Mouse (Mus musculus): Measurements from ENCODE around the gene Rarres1. TPM values are rescaled to one million over a fixed set of nuclear protein-coding genes. Genes with fewer than 3 reads are reported as not detected.

The Rarres1 gene
- total and polyA plus RNA-seq, 2 experiments from 2014 or later, result 0.58 to 2.7 TPM

DNA sequence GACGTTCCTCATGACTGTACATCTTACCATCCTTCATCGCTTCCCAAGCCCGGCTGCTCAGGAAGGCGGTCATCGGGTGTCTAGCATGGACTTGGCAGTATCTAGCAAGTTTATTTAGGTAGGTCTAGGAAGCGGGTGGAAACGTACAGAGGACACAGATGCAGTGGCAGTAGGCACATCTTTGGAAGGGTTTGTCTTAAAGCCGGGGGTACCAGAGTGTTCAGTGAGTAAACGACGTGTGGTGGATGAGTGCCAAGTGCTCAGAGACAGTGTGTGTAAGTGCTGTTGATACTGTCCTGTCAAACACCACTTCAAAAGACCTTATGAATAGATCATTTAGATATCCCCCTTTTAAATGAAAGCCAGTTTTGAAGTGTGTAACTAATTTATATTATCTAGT is 52.7 kb downstream of the Rarres1 start:
- Histone ChIP-seq H3K4me2 (ENCODE audit: low read depth, low read length) (peak overlapping the region; percentile 82), H3K36me3 (ENCODE audit: insufficient read depth, low read length) (peaks cover 13% of the 10 kb centered on the region), H3K9ac (replicated peaks; ENCODE audit: low read length) (peak overlapping the region; percentile 67), H3K27me3 (ENCODE audit: insufficient read depth, low read length) (no peaks in the 10 kb centered on the region), H3K27ac (peak overlapping the region; percentile 81), H3K9me3 (ENCODE audit: low read length) (no peaks in the 10 kb centered on the region), H3K4me1 (ENCODE audit: insufficient read depth, low read length) (no peaks in the 10 kb centered on the region; the same call in 1 of the 2 replicates), H3K4me3 (ENCODE audit: low read length) (peak overlapping the region; percentile 69)
- WGBS, result 25% methylated on average over 10 of the region's 10 CpGs
- peak; percentile 27; the same call in 1 of the 2 replicates for ATAC-seq
- no peak for TF ChIP-seq CTCF (IDR thresholded peaks at IDR 0.05; ENCODE audit: low read depth)
- peak; percentile 57 for DNase-seq (ENCODE audit: low spot score)

DNA sequence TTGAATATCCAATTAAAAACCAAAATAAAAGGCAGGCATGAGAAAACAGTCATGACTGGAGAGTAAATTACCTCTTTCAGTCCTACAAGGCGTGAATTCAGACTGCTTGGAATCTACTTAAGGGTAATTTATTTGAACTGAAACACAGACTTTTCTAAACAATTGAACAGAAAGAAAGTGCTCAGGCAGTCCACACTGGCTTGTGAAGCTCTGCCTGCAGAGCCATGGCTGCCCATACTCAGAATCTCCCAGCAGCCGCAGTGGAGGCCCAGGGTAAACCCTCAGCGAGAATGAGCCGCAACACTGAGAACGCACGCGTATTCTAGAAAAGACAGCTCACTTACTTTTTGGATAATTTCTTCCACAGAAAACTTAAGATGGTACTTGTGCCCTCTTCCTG is 53.3 kb downstream of the Rarres1 start:
- DNase-seq (ENCODE audit: low spot score), result no peak
- H3K27ac ChIP-seq, result peak overlapping the region; percentile 81; the same call in 1 of the 2 replicates
- no peaks in the 10 kb centered on the region for H3K9me3 ChIP-seq (ENCODE audit: low read length)
- peak overlapping the region; percentile 40 for H3K9ac ChIP-seq (replicated peaks; ENCODE audit: low read length)
- TF ChIP-seq CTCF (IDR thresholded peaks at IDR 0.05; ENCODE audit: low read depth), result no peak
- no peak for ATAC-seq
- H3K4me1 ChIP-seq (ENCODE audit: insufficient read depth, low read length), result no peaks in the 10 kb centered on the region; the same call in 1 of the 2 replicates
- H3K36me3 ChIP-seq (ENCODE audit: insufficient read depth, low read length), result peaks cover 13% of the 10 kb centered on the region
- WGBS, result 60% methylated on average over 7 of the region's 7 CpGs
- no peaks in the 10 kb centered on the region for H3K27me3 ChIP-seq (ENCODE audit: insufficient read depth, low read length)
- H3K4me3 ChIP-seq (ENCODE audit: low read length), result peak overlapping the region; percentile 69; the same call in 1 of the 2 replicates
- peak overlapping the region; percentile 82 for H3K4me2 ChIP-seq (ENCODE audit: low read depth, low read length)

DNA sequence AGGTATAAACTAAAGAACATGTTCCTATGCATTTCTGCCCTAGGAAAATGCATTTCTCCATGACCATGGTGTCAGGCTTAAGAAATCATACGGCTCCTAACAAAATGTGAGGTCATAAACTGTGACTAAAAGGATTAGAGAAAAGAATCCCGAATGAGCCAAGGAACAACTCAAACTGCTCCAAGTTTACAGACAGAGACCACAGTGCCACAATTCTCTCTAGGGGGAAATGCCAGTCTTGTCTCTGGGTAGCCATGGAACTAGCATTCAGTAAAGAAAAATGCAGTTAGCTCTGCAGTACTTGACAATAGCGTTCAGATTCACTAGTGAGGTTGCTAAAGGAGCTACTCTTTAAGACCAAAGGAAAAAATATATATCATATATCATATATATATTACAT is 55.4 kb downstream of the Rarres1 start:
- H3K9me3 ChIP-seq (ENCODE audit: low read length), result no peaks in the 10 kb centered on the region
- H3K4me3 ChIP-seq (ENCODE audit: low read length), result no peak overlapping the region
- peak overlapping the region; percentile 46; the same call in 1 of the 2 replicates for H3K27ac ChIP-seq
- 34% methylated on average over 3 of the region's 3 CpGs for WGBS
- peak; percentile 74 for DNase-seq (ENCODE audit: low spot score)
- peaks cover 33% of the 10 kb centered on the region for H3K36me3 ChIP-seq (ENCODE audit: insufficient read depth, low read length)
- H3K27me3 ChIP-seq (ENCODE audit: insufficient read depth, low read length), result no peaks in the 10 kb centered on the region
- no peak for TF ChIP-seq CTCF (IDR thresholded peaks at IDR 0.05; ENCODE audit: low read depth)
- H3K9ac ChIP-seq (replicated peaks; ENCODE audit: low read length), result no peak overlapping the region
- no peaks in the 10 kb centered on the region; the same call in 1 of the 2 replicates for H3K4me1 ChIP-seq (ENCODE audit: insufficient read depth, low read length)
- H3K4me2 ChIP-seq (ENCODE audit: low read depth, low read length), result no peak overlapping the region
- peak; percentile 50 for ATAC-seq

DNA sequence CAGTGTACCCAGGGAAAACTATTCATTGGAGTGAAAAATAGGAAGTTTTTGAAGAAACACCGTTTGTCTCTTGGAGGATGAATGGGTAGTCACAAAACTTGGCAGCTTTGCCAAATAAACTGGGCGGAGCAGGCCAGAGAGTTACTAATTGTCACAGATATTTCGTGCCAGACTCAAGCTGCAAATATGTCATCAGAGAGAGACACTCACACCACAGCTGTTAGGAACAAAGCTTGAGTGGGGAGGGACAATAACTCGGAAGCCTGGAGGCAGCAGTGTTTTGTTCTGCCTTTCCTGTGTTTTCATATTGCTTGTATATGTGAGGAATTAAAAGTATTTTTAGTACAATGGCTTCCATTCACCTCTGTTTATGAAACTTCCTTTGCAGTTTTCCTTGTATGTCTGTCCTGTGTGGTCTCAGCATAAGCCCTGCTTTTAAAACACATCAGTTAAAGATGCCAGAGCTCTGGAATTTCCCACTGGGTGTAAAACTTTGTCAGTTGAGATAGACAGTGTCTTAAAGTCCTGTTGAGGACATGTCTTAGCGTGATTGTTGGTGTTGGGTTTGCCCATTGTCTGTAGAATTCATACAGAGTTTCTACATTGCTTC is 64.6 kb downstream of the Rarres1 start:
- H3K4me3 ChIP-seq (ENCODE audit: low read length), result no peak overlapping the region
- H3K9ac ChIP-seq (replicated peaks; ENCODE audit: low read length), result no peak overlapping the region
- H3K9me3 ChIP-seq (ENCODE audit: low read length), result no peaks in the 10 kb centered on the region
- no peak overlapping the region for H3K27ac ChIP-seq
- no peak for ATAC-seq
- H3K36me3 ChIP-seq (ENCODE audit: insufficient read depth, low read length), result peaks cover 64% of the 10 kb centered on the region
- H3K27me3 ChIP-seq (ENCODE audit: insufficient read depth, low read length), result no peaks in the 10 kb centered on the region
- no peak for DNase-seq (ENCODE audit: low spot score)
- no peak overlapping the region for H3K4me2 ChIP-seq (ENCODE audit: low read depth, low read length)
- no peak for TF ChIP-seq CTCF (IDR thresholded peaks at IDR 0.05; ENCODE audit: low read depth)
- 81% methylated on average over 5 of the region's 5 CpGs for WGBS
- H3K4me1 ChIP-seq (ENCODE audit: insufficient read depth, low read length), result no peaks in the 10 kb centered on the region

DNA sequence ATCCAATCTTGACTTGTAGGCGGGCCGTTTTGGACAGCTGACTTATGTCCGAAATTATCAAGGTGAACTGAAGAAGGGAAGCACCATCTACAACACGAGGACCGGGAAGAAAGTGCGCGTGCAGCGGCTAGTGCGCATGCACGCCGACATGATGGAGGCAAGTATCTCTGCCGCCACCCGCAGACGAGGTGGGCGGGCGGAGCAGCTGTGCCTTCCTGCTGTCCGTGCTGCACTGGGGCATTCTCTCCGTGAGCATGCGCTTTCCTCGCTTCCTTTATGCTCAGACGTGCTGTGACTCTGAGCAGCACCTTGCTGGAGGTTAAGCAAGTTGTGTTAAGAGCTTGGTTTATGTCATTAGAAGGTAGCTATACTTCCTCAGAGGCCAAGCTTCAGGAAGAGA is 65.7 kb downstream of the Rarres1 start:
- H3K4me1 ChIP-seq (ENCODE audit: insufficient read depth, low read length), result no peaks in the 10 kb centered on the region
- no peaks in the 10 kb centered on the region for H3K27me3 ChIP-seq (ENCODE audit: insufficient read depth, low read length)
- ATAC-seq (no peak), DNase-seq (ENCODE audit: low spot score) (no peak)
- H3K9ac ChIP-seq (replicated peaks; ENCODE audit: low read length), result no peak overlapping the region
- H3K9me3 ChIP-seq (ENCODE audit: low read length), result no peaks in the 10 kb centered on the region
- peaks cover 63% of the 10 kb centered on the region for H3K36me3 ChIP-seq (ENCODE audit: insufficient read depth, low read length)
- 93% methylated on average over 21 of the region's 21 CpGs for WGBS
- no peak overlapping the region for H3K4me3 ChIP-seq (ENCODE audit: low read length)
- TF ChIP-seq CTCF (IDR thresholded peaks at IDR 0.05; ENCODE audit: low read depth), result no peak
- no peak overlapping the region for H3K27ac ChIP-seq
- H3K4me2 ChIP-seq (ENCODE audit: low read depth, low read length), result no peak overlapping the region

DNA sequence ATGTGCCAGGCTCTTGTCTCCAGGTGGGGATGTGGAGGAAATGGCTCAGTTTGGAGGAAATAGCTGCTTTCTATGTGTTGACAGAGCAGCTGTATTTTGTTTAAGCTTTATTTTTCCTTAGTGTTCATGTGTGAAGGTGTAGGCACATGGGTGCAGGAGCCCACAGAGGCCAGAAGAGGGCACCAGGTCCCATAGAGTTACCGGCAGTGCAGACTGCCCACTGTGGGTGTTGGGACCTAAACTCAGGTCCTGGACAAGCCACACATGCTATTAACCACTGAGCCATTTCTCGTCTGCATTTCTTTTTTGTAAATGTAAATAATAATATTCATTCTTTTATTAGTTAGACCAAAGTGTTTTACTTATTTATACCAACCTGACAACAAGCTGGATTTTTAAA is 68.2 kb downstream of the Rarres1 start:
- Histone ChIP-seq H3K4me1 (ENCODE audit: insufficient read depth, low read length) (no peaks in the 10 kb centered on the region), H3K9me3 (ENCODE audit: low read length) (no peaks in the 10 kb centered on the region), H3K27me3 (ENCODE audit: insufficient read depth, low read length) (no peaks in the 10 kb centered on the region), H3K4me3 (ENCODE audit: low read length) (no peak overlapping the region), H3K27ac (no peak overlapping the region), H3K4me2 (ENCODE audit: low read depth, low read length) (no peak overlapping the region), H3K9ac (replicated peaks; ENCODE audit: low read length) (no peak overlapping the region), H3K36me3 (ENCODE audit: insufficient read depth, low read length) (peaks cover 60% of the 10 kb centered on the region)
- no peak for ATAC-seq
- TF ChIP-seq CTCF (IDR thresholded peaks at IDR 0.05; ENCODE audit: low read depth), result peak; percentile 36
- DNase-seq (ENCODE audit: low spot score), result no peak
- 95% methylated on average over 2 of the region's 2 CpGs for WGBS

DNA sequence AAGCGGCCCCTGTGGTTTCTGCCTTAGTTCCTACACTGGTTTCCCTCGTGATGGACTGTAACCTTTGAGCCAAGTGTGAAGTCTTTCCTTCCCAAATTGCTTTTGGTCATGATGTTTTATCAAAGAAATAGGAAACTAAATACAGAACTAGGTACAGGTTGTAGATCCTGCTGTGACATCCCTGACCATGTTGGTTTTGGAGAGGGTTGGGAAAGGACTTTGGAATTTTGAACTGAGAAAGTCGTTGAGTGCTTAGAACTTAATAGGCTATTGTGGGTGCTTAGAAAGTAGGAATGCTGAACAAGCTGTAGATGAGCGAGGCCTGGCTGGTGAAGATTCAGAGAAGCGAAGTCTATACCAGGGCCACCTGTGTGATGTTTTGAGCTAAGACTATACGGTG is 81.3 kb downstream of the Rarres1 start:
- Histone ChIP-seq H3K27me3 (ENCODE audit: insufficient read depth, low read length) (no peaks in the 10 kb centered on the region), H3K4me3 (ENCODE audit: low read length) (no peak overlapping the region), H3K4me2 (ENCODE audit: low read depth, low read length) (no peak overlapping the region), H3K9ac (replicated peaks; ENCODE audit: low read length) (no peak overlapping the region), H3K27ac (no peak overlapping the region), H3K4me1 (ENCODE audit: insufficient read depth, low read length) (0 out of 2 replicates have a peak, but pooled peaks cover 3% of the 10 kb centered on the region), H3K36me3 (ENCODE audit: insufficient read depth, low read length) (peaks cover 28% of the 10 kb centered on the region), H3K9me3 (ENCODE audit: low read length) (no peaks in the 10 kb centered on the region)
- no peak for TF ChIP-seq CTCF (IDR thresholded peaks at IDR 0.05; ENCODE audit: low read depth)
- ATAC-seq (no peak), DNase-seq (ENCODE audit: low spot score) (no peak)
- 94% methylated on average over 6 of the region's 6 CpGs for WGBS
